Mouse (Mus musculus): ENCODE data around the gene Sik3. TPM values are rescaled to one million over a fixed set of nuclear protein-coding genes. Genes with fewer than 3 reads are reported as not detected.

The Sik3 gene
- total and polyA plus RNA-seq, 2 experiments from 2014 or later = 12.5 to 38.4 TPM

- Histone ChIP-seq H3K9ac (replicated peaks; ENCODE audit: low read length, poor library complexity, severe bottlenecking) (no peak overlapping the region), H3K4me3 (ENCODE audit: low read depth, low read length) (no peak overlapping the region), H3K36me3 (ENCODE audit: insufficient read depth, low read length) (no peaks in the 10 kb centered on the region), H3K9me3 (ENCODE audit: low read length) (no peaks in the 10 kb centered on the region), H3K27ac (ENCODE audit: low read depth, low read length) (no peak overlapping the region), H3K4me1 (ENCODE audit: insufficient read depth, low read length) (no peaks in the 10 kb centered on the region), H3K27me3 (ENCODE audit: insufficient read depth, low read length) (no peaks in the 10 kb centered on the region), H3K4me2 (ENCODE audit: low read depth, low read length, poor library complexity, severe bottlenecking) (no peak overlapping the region)
- no peak for TF ChIP-seq CTCF (IDR thresholded peaks at IDR 0.05)
- ATAC-seq (ENCODE audit: low FRiP score) (no peak), DNase-seq (ENCODE audit: low spot score) (no peak)
- WGBS = 59% methylated on average over 8 of the region's 8 CpGs
Measured at GRCm38 (mm10) chr9:46050203-46050602, 37.6 kb downstream of the Sik3 start.

DNA sequence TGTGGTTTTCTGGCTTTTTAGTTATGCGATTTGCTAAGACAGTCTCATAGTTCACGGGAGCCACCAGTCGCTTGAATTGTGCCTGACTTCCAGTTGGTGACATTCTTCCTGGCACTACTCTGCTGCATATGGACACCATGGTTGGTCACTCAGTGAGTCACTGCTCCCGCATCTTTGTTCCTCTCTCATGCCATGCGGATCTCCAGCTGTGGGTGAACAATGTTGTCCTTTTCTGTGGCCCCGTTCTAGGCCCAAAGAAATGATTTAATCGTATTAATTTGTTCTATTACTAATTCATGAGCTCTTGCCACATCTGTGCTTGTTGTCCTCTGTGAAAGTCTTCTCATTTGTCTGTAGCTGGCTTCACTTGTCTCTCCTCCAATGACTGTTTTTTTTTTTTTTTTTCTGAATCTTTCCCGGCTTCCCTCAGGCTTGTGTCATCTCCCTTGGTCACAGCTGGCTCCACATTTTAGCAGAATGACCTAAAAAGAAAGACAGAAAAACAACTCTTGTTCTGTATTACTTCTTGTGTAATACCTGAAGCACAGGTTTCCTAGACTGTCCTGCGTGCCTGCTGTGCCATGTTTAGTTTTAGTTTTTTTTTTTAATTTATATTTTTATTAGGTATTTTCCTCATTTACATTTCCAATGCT, 40.5 kb downstream of the Sik3 start:
- no peak for ATAC-seq (ENCODE audit: low FRiP score)
- Histone ChIP-seq H3K4me1 (ENCODE audit: insufficient read depth, low read length) (no peaks in the 10 kb centered on the region), H3K36me3 (ENCODE audit: insufficient read depth, low read length) (no peaks in the 10 kb centered on the region), H3K9me3 (ENCODE audit: low read length) (no peaks in the 10 kb centered on the region), H3K9ac (replicated peaks; ENCODE audit: low read length, poor library complexity, severe bottlenecking) (no peak overlapping the region), H3K27me3 (ENCODE audit: insufficient read depth, low read length) (no peaks in the 10 kb centered on the region), H3K4me3 (ENCODE audit: low read depth, low read length) (no peak overlapping the region), H3K4me2 (ENCODE audit: low read depth, low read length, poor library complexity, severe bottlenecking) (no peak overlapping the region), H3K27ac (ENCODE audit: low read depth, low read length) (no peak overlapping the region)
- 51% methylated on average over 9 of the region's 9 CpGs for WGBS
- DNase-seq (ENCODE audit: low spot score) = no peak
- no peak for TF ChIP-seq CTCF (IDR thresholded peaks at IDR 0.05)

DNA sequence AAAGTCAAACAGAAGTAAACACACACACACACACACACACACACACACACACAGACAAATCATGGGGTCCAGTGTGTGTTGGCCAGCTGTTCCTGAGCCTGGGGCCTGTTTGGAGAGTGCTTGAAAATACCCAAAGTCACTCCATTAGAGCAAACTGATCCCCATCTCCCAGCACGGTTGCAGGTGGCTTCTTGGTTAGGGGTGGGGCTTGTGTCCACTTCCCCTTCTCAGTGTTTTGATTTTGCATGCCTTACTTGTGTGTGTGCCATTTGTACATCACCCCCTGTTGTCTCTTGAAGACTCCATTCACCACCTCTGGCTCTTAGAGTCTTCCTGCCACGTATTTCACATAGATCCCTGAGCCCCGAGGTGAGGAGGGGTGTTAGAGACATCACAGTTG, 45.4 kb downstream of the Sik3 start:
- Histone ChIP-seq H3K27me3 (ENCODE audit: insufficient read depth, low read length) (no peaks in the 10 kb centered on the region), H3K36me3 (ENCODE audit: insufficient read depth, low read length) (no peaks in the 10 kb centered on the region), H3K9ac (replicated peaks; ENCODE audit: low read length, poor library complexity, severe bottlenecking) (no peak overlapping the region), H3K4me3 (ENCODE audit: low read depth, low read length) (no peak overlapping the region), H3K4me2 (ENCODE audit: low read depth, low read length, poor library complexity, severe bottlenecking) (no peak overlapping the region), H3K9me3 (ENCODE audit: low read length) (no peaks in the 10 kb centered on the region), H3K4me1 (ENCODE audit: insufficient read depth, low read length) (no peaks in the 10 kb centered on the region), H3K27ac (ENCODE audit: low read depth, low read length) (no peak overlapping the region)
- ATAC-seq (ENCODE audit: low FRiP score) (no peak), DNase-seq (ENCODE audit: low spot score) (no peak)
- no peak for TF ChIP-seq CTCF (IDR thresholded peaks at IDR 0.05)
- 82% methylated on average over 3 of the region's 3 CpGs for WGBS

DNA sequence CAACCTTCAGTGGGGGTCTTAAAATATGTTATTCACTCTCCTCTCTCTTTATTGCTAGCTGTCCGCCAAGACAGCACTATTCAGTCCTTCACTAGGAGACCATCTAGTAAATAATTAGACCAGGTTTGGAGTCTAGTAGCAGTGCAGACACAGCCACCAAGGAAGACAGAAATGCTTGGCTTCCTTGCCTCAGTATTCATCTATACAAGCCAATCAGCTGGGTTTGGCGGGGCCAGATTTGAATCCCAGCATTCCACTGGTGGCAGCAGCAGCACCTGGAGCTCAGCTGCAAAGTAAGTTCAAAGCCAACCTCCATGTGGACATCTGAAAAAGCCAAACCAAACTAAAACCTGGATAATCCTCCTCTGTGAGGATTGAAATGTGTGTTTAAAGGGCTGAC, 47.6 kb downstream of the Sik3 start:
- no peak for ATAC-seq (ENCODE audit: low FRiP score)
- Histone ChIP-seq H3K27ac (ENCODE audit: low read depth, low read length) (no peak overlapping the region), H3K4me2 (ENCODE audit: low read depth, low read length, poor library complexity, severe bottlenecking) (no peak overlapping the region), H3K4me1 (ENCODE audit: insufficient read depth, low read length) (no peaks in the 10 kb centered on the region), H3K9ac (replicated peaks; ENCODE audit: low read length, poor library complexity, severe bottlenecking) (no peak overlapping the region), H3K9me3 (ENCODE audit: low read length) (no peaks in the 10 kb centered on the region), H3K27me3 (ENCODE audit: insufficient read depth, low read length) (no peaks in the 10 kb centered on the region), H3K36me3 (ENCODE audit: insufficient read depth, low read length) (no peaks in the 10 kb centered on the region), H3K4me3 (ENCODE audit: low read depth, low read length) (no peak overlapping the region)
- 94% methylated on average over 2 of the region's 2 CpGs for WGBS
- no peak for TF ChIP-seq CTCF (IDR thresholded peaks at IDR 0.05)
- DNase-seq (ENCODE audit: low spot score) = no peak

DNA sequence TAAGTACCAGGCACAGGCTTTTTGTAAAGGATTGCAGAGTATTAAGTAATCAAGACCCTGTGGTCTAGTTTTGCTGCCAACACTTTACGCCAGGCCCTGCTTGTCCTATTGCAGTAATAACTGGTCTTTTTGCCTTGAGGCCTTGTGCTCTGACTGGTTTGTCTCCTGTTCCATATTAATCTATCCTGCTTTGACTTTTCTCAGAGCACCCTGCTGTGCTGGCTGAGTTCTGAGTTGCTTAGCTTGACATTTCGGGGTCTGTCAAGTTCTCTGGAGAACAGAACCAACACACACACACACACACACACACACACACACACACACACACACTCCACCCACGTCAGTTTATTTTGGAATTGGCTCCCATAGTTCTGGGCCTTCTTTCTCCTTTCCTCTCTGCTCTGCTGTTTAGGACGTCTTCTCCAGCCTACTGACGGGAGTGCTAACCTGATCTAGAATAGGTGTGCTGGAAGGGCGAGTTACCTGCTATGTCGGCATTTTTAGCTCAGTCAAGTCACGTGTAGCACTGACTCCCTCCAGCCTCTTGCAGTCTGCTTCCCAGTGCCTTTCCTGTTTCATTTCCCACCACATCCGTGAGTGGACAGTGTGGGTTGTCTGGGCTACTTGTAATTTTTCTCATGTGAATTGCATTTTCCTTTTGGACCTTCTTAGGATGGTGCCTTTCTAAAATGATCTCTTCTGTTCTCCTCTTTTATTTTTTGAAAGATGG, 49.2 kb downstream of the Sik3 start:
- Histone ChIP-seq H3K9me3 (ENCODE audit: low read length) (no peaks in the 10 kb centered on the region), H3K4me3 (ENCODE audit: low read depth, low read length) (no peak overlapping the region), H3K4me2 (ENCODE audit: low read depth, low read length, poor library complexity, severe bottlenecking) (no peak overlapping the region), H3K27me3 (ENCODE audit: insufficient read depth, low read length) (no peaks in the 10 kb centered on the region), H3K27ac (ENCODE audit: low read depth, low read length) (no peak overlapping the region), H3K9ac (replicated peaks; ENCODE audit: low read length, poor library complexity, severe bottlenecking) (no peak overlapping the region), H3K36me3 (ENCODE audit: insufficient read depth, low read length) (no peaks in the 10 kb centered on the region), H3K4me1 (ENCODE audit: insufficient read depth, low read length) (no peaks in the 10 kb centered on the region)
- WGBS = 64% methylated on average over 9 of the region's 9 CpGs
- ATAC-seq (ENCODE audit: low FRiP score) (no peak), DNase-seq (ENCODE audit: low spot score) (peak; percentile 51)
- no peak for TF ChIP-seq CTCF (IDR thresholded peaks at IDR 0.05)

DNA sequence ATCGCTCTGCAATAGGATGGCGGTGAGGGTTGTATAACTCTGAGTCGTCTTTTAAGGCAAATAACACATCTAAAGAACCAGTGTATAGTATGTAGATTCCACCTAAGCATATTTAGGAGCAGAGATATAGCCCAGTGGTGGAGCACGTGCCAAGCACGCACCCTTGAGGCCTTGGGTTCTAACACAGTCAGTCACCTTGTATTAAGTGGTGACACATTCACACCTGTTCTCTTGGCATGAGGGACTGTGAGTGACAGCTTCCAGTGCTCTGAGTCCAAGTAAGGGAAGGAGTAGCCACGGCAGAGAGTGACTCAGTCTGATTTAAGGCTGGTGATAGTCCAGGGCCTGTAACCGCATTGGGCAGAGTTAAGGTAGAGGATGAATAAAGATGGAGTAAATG, 51.7 kb downstream of the Sik3 start:
- Histone ChIP-seq H3K36me3 (ENCODE audit: insufficient read depth, low read length) (no peaks in the 10 kb centered on the region), H3K4me2 (ENCODE audit: low read depth, low read length, poor library complexity, severe bottlenecking) (no peak overlapping the region), H3K9me3 (ENCODE audit: low read length) (no peaks in the 10 kb centered on the region), H3K4me1 (ENCODE audit: insufficient read depth, low read length) (no peaks in the 10 kb centered on the region), H3K9ac (replicated peaks; ENCODE audit: low read length, poor library complexity, severe bottlenecking) (no peak overlapping the region), H3K27me3 (ENCODE audit: insufficient read depth, low read length) (no peaks in the 10 kb centered on the region), H3K4me3 (ENCODE audit: low read depth, low read length) (no peak overlapping the region), H3K27ac (ENCODE audit: low read depth, low read length) (no peak overlapping the region)
- ATAC-seq (ENCODE audit: low FRiP score) (no peak), DNase-seq (ENCODE audit: low spot score) (no peak)
- WGBS = 93% methylated on average over 7 of the region's 7 CpGs
- TF ChIP-seq CTCF (IDR thresholded peaks at IDR 0.05) = no peak
